Mouse (Mus musculus): ENCODE measurements at regions not wholly inside any gene's neighbourhood (a gene's known extent, or its start where the extent isn't known, plus 50 kb on each side); places are given as distances from the start of the nearest gene placed in this dataset.
A peak's percentile ranks its signal among the peaks of the same experiment; 100 is the strongest.
"Not testable (repeated sequence)": the region's sequence is repeated elsewhere in the genome, so short reads cannot be mapped to it uniquely, and the experiment has no call there.

GRCm38 (mm10) chr13:70100091-70100490, 297.9 kb downstream of the Med10 start:
- DNase-seq (ENCODE audit: extremely low spot score in 1 of 2, low spot score in 2 of 2); intact Hi-C loops (cut with DNase I): not testable (repeated sequence)

DNA sequence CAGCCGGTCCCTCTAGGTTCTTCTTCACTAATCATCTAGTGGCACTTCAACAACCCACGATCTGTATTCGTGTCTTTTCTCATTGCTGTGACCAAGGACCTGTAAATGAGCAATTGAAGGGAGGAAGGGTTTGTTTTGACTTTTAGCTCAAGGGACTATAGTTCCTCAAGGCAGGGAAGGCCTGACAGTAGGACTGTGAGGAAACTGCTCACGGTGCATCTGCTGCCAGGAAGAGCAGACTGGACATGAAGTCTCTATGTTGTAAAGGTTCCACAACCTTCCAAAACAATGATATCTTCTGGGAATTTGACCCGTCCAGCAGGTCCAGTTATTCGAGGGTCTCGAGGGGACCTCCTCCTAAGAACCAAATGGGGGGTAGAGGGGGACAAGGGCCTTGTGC, 300.8 kb downstream of the Med10 start:
- intact Hi-C loops (cut with DNase I) = no loop called here
- DNase-seq (ENCODE audit: extremely low spot score in 1 of 2, low spot score in 2 of 2) = no peak

DNA sequence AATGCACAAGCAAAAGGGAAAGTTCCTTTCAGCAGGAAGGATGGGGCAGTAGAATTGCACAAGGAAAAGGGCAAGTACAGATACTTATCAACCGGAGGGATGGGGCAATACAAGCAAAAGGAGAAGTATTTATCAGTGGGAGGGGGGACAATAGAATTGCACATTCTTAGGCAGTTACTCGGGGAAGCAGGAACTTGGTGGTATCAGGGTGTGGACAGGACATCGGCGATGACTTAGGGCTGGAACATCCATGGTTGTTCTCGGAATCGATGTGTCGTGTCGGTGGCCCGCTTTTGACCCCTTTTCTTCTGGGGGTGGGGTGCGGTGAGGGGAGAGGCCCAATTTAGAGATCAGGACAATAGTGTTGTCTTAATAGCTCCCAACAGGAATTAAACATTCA, 301.3 kb downstream of the Med10 start:
- intact Hi-C loops (cut with DNase I); DNase-seq (ENCODE audit: extremely low spot score in 1 of 2, low spot score in 2 of 2): not testable (repeated sequence)

DNA sequence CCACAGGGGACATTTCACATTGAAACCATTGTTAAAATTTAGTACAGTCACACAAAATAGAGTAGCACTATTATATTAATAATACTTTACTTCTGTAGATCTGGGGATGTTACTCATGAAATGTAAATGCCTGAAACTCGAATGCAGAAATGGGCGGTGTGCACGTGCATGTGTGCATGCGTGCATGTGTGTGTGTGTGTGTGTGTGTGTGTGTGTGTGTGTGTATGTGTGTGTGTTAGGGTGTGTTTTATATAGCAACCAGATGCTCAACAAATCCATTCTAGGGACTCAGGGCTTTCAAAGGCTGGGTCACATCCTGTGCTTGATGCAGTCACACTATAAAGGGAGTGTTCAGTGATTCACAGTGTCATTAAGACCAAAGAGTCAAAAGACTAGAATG, 301.7 kb downstream of the Med10 start:
- intact Hi-C loops (cut with DNase I) = no loop called here
- no peak for DNase-seq (ENCODE audit: extremely low spot score in 1 of 2, low spot score in 2 of 2)

DNA sequence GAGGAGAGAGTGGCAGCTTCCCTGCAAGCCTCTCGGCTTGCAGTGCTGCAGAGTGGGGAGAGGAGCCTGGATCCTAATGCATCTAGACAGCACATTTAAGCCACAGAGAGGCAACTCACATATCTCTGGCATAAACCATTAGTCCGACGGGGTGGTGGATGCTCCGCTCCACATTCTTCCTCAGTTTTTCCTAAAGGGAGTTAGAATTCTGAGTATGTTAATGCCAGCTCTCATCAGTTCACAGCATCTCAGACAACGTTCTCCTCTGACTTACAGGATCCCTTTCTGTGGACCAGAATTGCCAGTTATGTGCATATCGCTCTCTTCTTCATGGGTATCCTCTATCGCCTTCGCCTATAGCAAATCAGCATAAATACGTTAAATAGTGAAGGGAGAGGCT, 313.4 kb downstream of the Med10 start:
- intact Hi-C loops (cut with DNase I) = no loop called here
- no peak for DNase-seq (ENCODE audit: extremely low spot score in 1 of 2, low spot score in 2 of 2)

DNA sequence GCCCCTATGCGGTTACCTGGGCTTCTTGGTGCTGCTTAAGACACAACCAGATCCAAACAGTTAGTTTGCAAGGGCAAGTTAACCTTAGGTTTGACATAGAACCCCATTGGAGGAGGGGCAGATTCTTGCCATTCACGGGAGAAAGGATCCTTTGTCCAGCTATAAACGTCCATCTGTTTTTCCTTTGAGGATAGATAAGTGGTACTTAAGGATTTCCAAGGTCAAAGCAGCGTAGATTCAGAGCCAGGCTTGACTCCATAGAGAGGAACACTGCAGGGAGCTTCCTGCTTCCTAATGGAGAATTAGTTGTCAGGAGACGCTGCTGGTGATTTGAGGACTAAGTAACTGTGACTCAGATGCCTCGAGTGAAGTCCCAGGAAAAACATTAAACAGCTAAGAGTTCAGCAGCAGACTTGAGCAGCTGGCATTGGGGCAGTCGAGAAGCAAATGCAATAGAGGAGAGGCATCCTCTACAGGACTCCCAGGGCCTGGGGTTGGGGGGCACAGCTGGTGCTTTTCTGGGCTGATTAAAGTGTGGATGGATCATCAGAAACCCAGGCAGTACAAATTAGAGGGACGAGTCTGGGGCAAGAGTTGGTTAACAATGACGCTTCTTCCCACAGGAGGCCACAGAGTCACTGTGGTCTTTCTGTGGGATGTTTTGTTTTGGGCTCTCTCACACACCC, 322.8 kb downstream of the Med10 start:
- no peak for DNase-seq (ENCODE audit: extremely low spot score in 1 of 2, low spot score in 2 of 2)
- intact Hi-C loops (cut with DNase I) = no loop called here

DNA sequence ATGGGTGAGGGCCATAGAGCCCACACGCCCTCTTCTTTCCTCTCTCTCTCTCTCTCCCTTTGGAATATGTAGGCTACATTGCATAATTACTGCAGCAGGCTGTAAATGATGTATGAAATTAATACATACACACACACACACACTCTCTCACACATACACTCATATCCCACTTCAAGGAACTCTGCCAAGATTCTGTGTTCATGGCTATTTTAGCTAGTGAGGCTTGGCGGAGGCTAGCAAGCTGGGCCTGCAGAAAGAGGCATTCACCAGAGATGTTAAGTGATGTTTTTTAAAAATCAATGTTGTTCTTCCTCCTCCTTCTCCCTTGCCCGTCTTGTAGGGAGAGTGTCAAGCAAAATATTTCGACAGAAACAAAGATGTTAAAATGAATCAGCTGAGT, 325.1 kb downstream of the Med10 start:
- intact Hi-C loops (cut with DNase I) = no loop called here
- peak in 1 of 2 experiments; percentile 36 for DNase-seq (ENCODE audit: extremely low spot score in 1 of 2, low spot score in 2 of 2)

DNA sequence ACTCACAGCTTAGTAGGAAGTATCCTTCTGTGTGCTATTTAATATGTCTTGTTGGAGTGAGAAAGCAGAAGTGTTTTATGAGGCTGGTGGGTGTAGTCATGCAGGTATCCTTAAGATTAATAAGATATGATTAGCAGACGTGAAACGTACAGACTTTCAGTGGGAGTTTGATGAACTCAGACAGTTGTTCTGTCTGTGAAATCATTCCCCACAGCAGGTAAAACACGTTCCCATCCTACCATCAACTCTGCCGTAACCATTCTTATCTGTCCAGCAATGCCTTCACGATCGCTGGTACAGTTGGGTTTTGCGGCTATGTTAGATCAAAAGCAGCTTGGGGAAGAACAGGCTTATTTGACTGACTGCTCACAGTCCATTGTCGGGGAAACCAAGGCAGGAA, 332.3 kb downstream of the Med10 start:
- no peak for DNase-seq (ENCODE audit: extremely low spot score in 1 of 2, low spot score in 2 of 2)
- intact Hi-C loops (cut with DNase I) = no loop called here

DNA sequence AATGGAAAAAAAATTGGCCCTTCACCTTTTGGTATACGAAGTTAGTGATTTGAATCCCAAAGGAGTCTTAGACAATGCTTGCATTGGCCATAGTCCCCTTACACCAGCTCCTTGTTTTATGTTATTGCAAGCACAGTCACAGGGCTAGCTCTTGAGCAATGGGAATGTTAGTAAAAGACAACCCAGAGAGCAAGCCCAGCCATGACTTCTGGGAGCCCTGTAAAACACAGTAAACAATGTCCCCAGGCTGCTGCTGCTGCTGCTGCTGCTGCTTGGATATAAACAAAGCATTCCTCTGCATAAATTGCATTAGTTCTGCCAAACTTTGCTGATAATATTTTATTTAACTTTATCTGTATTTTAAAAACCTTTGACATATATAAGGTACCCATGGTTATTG, 334.0 kb downstream of the Med10 start:
- intact Hi-C loops (cut with DNase I) = no loop called here
- no peak for DNase-seq (ENCODE audit: extremely low spot score in 1 of 2, low spot score in 2 of 2)

DNA sequence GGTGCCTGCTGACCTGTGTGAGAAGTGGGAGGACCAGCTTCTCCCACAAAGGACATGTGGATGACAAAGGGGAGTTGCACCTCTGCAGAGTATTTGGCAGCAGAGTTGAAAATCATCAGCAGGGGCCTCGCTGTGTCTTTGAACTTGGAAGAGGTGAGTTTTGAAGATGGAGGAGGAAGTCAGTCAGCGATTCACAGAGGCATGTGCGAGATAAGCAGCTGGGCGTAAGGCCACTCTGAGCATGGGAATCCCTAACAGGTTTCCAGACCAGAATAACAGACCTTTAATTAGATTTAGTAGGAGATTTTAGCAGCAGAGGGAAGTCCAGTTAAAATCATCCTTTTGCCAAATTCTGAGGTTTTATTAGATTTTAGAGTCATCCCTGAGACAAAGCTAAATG, 342.3 kb downstream of the Med10 start:
- DNase-seq (ENCODE audit: extremely low spot score in 1 of 2, low spot score in 2 of 2) = no peak
- intact Hi-C loops (cut with DNase I) = no loop called here

DNA sequence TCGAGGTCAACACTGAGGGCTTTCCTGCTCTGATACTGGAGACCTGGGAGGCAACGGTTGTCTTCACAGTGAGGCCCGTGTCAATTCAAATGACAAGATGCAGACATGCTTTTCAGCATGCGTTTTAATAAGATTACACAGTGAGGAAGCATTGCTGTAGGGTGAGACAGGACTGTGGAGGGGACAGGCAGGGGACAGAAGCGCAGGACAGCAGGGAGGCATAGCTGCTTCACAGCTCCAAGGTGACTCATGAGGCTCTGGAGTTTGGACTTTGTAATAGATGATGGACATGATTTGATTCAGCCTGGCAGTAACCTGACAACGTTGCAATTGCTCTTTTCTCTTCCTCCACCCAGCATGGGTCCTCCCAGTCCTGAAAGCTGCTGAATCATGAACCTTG, 343.3 kb downstream of the Med10 start:
- intact Hi-C loops (cut with DNase I) = no loop called here
- no peak for DNase-seq (ENCODE audit: extremely low spot score in 1 of 2, low spot score in 2 of 2)

DNA sequence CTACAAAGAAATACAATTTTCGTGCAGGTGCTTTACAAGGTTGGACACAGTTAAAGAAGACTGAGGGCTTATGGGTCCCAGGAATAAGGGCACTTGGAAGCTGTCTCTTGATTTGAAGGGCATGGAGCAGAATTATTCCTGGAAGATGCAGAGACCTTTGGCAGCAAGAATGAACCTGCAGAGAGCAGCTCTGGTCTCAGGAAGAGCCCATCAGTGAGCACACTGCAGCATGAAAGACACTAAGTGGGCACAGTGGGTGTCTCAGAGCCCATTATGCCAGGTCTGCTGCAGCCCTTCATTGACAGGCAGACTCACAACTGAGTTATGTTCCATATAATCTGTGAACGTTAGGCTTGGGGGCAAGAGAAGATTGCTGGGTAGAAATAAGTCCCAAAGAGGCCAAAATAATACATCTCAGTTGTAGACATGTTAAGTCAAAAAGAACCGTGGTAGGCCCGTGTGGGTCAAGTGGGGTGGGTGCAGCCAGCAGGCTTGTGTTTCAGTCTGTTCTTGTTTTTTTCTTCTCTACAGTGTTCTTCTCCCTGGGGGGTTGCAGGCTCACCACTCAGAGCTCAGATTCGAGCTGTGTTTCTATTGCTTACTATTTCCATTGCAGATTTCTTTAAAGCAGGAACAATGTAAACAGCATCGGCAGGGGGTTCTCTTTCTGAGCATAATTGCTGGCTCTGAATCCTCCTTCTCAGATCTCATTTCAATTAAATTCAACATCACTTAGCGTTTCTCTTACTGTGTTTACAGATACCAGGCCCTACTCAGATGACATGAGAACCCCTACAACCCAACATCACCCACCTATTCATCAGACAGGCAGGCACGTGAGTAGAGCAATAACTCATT, 347.1 kb downstream of the Med10 start:
- no peak for DNase-seq (ENCODE audit: extremely low spot score in 1 of 2, low spot score in 2 of 2)
- intact Hi-C loops (cut with DNase I) = no loop called here

DNA sequence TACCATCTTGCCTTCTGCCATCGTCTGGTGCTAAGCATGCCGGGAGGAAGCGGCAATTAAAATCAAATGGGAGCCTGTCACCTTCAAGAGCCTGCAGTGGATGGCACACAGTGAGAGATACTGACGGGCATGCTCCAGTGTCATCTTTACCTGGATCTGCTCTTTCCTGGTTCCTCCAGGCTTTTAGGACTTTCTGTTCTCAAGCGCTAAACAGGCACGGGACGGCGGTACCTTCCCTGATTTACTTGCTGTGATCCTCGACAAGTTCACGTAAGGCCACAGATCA, 347.6 kb downstream of the Med10 start:
- no peak for DNase-seq (ENCODE audit: extremely low spot score in 1 of 2, low spot score in 2 of 2)
- intact Hi-C loops (cut with DNase I) = no loop called here

DNA sequence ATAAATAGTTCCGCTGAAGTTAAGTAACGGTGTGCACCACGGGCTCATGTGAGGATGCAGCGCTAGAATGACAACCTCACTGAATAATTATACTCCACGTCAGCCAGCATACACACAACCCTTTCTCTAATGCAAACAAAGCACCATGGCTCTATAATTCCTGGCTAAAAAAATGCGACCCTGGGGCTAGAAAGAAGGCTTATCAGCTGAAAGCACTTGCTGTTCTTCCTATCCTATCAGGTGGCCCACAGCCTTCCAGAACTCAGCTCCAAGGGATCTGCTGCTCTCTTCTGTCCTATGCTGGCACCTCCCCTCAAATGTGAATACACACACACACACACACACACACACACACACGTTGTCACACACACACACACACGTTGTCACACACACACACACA, 350.9 kb downstream of the Med10 start:
- intact Hi-C loops (cut with DNase I) = no loop called here
- DNase-seq (ENCODE audit: extremely low spot score in 1 of 2, low spot score in 2 of 2) = no peak

DNA sequence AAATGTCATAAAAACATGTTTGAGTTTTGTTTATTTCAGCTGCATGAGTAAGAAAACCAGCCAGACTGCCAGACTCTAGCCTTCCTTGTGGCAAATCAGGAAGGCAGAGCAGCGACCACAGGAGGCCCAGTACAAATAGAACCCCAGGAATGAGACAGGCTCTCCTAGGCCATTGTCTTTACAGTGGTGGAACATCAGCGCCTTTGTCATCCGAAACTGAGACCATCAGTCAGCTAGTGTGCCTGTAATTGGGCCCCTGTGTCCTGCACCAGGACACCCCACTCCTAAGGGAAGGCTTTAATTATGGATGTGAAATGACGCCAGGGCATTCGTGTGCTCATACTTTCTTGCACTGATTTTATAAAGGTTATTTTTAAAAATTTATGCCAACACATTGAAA, 353.4 kb downstream of the Med10 start:
- intact Hi-C loops (cut with DNase I) = no loop called here
- no peak for DNase-seq (ENCODE audit: extremely low spot score in 1 of 2, low spot score in 2 of 2)

GRCm38 (mm10) chr13:70156975-70157588, 354.9 kb downstream of the Med10 start:
- intact Hi-C loops (cut with DNase I) = no loop called here
- no peak for DNase-seq (ENCODE audit: extremely low spot score in 1 of 2, low spot score in 2 of 2)

GRCm38 (mm10) chr13:70159065-70159464, 356.9 kb downstream of the Med10 start:
- DNase-seq (ENCODE audit: extremely low spot score in 1 of 2, low spot score in 2 of 2) = no peak
- intact Hi-C loops (cut with DNase I) = no loop called here

DNA sequence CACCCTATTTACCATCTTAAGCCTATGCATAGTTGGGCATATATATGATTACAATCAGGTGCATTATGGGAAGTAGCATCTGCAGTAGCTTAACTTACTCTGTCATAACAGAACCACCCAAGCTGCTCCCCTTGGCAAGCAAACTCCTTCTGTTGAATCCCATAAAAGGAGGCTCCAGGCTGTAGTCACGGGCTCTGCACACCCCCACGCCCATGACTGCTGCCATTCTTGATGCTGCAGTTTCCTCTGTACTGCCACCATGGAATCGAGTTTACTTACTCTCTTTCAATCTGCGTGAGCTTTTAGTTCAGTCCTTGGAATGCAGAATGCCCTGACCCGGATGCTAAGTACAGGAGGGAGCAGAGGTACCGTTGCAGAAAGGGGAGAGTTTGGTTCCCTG, 357.4 kb downstream of the Med10 start:
- intact Hi-C loops (cut with DNase I) = no loop called here
- DNase-seq (ENCODE audit: extremely low spot score in 1 of 2, low spot score in 2 of 2) = peak; percentile 42 to 48

- intact Hi-C loops (cut with DNase I) = no loop called here
- no peak for DNase-seq (ENCODE audit: extremely low spot score in 1 of 2, low spot score in 2 of 2)
Observed at GRCm38 (mm10) chr13:70162115-70162514, 359.9 kb downstream of the Med10 start.

DNA sequence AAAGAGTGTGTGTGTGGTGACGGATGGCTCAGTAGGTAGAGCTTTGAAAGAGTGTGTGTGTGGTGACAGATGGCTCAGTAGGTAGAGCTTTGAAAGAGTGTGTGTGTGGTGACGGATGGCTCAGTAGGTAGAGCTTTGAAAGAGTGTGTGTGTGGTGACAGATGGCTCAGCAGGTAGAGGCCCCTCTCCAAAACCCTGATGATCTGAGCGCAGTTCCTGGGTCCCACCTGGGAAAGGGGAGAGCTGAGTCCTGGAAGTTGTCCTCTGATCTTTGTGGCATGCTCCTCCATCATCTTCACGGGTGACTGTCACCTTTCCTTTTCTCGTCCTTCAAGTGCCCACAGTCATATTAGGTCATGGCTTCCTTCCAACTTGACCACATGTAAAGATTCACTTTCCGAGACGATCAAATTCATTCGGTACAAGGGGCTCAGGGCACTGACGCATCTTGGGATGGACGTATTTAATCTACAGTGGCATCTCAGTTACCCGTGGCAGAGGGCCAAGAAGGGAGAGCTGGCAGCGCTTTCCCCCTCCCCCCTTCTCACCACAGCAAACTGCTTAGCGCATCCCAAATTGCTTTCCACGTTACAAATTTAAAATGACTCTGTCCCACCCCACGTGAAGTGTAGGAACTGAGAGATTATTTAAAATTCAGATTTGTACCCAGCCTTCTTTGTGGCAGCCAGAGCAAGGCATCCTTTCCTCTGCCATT, 363.5 kb downstream of the Med10 start:
- intact Hi-C loops (cut with DNase I) = no loop called here
- DNase-seq (ENCODE audit: extremely low spot score in 1 of 2, low spot score in 2 of 2) = peak in 1 of 2 experiments; percentile 40

All from left cerebral cortex, postnatal 10 days (tissue).